Mouse (Mus musculus) brain, adult 2 months (tissue): ENCODE results near the gene Agap1.
A peak's percentile ranks its signal among the peaks of the same experiment; 100 is the strongest.

ENCODE experiments used
- DNase-seq: peaks from one replicate; pipeline ENCODE4 v3.0.0; 2011; ENCODE audit warnings: low read depth, low spot score

The Agap1 gene

DNA sequence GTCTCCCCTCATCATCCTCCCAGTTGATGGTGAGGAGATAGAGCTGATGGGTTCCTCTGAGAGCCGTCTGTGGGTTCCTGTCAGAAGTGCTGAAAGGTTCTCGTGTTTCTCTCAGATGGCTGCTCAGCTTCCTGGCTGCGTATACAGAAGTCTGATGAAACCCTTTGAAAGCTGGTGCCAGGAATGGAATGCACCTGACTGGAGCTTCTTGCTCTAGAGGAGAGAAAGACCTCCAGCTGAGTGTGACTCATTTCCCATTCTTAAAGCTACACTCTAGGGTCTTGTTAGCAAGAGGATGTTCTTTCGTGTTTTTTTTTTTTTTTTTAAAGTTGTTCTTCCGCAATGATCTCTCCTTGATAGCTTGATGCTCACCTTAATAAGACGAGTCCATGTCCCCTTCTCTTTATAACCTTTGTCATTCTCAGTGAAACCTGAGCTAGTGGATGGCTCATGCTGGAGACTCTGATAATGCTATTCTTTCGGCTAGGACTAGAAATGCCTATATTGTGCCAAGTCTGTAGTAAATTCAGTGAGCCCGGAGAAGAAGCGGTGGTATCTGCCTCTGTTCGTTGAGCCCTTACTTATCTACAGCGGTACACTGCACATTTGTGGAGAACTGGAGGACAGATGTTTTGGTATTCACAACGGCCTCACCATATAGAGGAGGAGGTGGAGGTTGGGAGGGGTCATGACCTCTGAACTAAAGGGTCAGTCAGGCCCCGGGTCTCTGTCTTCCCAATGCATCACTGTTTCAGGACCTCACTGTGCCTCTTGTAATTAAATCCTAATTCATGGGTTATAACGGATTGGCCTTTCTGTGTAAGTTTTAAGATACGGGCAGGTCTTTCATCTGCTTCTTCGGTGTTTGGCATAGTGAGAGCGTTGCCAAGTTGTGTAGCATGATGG lies 2.8 kb downstream of the Agap1 start:
- DNase-seq, result peak; percentile 90

DNA sequence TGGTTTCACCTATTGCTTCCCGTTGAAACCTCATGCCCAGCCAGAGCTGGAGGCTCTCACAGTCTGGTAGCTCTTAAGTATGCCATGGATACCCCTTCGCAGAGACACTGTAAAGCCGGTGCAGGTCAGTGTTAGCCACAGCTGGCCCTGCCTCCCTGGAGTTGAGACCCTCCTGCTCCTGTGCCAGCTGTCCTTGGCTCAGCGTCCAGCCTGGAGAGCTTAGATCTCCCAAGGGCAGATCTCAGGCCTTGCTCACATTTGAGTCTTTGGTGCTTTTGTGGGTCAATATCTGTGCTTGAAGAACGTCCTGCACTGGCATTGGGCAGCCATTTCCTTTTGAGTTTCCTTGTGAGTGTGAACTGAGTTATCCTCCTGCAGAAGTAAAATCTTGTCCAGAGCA lies 7.3 kb downstream of the Agap1 start:
- no peak for DNase-seq

DNA sequence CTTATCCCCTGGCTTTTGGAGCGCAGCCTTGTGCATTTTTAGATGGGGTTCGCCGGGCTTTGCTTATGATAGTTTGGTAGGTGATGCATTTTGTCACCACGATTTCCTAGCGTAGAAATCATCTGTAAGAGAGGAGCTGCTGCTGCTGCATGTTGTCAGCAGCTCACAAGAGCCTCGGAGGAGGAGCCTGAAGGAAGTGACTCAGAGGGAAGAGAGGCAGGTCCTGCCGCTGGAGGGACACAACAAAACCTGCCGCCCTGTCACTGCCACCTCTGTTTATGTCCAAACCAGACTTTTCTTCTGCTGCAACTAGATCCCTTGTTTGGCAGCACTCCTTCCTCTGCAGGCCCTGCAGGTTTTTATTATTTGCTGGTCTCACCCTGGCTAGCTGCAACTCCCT lies 8.5 kb downstream of the Agap1 start:
- DNase-seq, result peak; percentile 63

DNA sequence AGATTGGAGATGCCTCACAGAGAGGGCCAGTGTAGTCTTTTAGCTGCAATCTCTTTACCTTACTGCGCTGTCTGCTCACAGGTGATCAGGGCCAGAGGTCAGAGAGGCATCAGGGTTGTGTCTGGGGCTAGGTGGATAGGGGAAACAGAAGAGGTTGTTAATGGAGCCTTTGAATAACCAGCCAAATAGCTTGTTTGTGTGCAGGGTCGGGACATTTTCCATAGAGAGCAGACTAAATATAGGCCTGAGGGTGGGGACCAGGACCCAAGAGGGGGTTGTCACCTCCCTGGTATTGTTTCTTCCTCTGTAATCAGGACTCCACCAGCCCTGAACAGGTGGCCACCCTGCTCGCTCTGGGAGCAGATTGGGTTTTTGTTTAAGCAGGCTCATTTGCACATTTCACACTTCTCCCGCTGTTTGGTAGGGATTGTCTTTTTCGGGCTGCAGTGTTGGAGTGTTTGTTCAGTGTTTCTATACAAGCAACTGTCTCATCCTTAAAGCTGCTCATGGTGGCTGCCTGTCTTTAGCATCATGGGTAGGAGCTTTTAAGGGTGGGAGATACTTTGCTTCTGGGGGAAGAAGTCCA lies 10.9 kb downstream of the Agap1 start:
- DNase-seq, result peak; percentile 81

GRCm38 (mm10) chr1:89467321-89468069 lies 12.9 kb downstream of the Agap1 start:
- DNase-seq, result no peak

- no peak for DNase-seq
These were observed 13.5 kb downstream of the Agap1 start for GRCm38 (mm10) chr1:89468141-89468540.

DNA sequence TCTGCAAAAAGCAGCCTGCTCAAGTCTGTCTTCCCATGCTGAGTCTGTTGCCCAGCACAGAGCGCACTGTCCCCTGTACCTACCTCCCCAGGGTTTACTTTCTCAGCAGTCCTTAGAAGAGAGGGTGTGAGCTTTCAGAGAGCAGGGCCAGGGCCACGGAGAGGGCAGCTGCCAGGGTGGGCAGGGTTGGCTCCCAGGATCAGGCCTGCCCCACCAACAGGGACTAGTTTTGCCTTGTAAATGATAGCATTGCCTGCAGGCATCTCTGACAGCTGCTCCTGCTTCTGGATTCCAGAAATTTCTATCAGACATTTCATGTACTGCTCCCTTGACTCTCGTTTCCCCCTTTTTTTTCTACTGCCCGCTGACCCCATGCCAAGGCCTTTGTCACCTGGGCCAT lies 16.8 kb downstream of the Agap1 start:
- DNase-seq, result no peak

- peak; percentile 83 for DNase-seq
These were observed 17.3 kb downstream of the Agap1 start for GRCm38 (mm10) chr1:89471891-89472290.

DNA sequence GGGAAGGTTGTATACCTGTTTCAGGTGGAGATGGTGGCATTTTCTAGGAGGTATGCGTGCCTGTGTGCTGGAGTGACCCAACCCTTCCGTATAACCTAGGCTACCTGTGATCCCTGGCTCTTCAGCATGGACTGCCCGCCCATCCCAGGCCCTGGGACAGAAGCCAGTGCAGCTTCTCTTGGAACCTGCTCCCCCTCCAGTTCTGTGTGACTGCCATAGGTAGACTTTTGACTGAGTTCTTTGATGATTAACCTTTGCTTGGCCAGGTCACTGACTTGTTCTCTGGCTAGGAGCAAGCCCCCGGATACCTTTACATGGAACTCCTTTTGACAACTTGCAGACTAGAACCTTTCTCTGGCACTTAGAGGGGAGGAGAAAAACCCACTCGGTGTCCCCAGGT lies 19.3 kb downstream of the Agap1 start:
- DNase-seq, result no peak

DNA sequence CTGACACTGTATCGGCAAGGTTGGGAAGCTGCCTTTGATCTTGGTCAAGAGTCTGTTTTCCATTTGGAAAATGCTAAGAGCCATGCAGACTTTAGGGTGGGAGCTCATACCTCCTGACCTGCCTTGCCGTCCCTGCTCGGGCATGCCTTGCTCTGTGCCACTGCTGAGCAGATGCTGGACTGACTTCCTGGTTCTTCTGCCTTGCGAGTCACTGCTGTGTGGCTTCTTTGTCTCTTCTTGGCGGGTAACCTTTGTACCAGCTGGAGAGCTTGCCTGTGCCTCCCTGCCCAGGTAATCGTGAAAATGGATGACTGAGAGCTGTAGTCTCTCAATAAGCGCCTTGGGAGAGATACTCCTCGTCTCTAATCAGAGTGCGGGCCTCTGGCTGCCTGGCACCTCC lies 20.2 kb downstream of the Agap1 start:
- no peak for DNase-seq

- no peak for DNase-seq
These were observed 22.4 kb downstream of the Agap1 start for GRCm38 (mm10) chr1:89477033-89477432.

GRCm38 (mm10) chr1:89478571-89479460 lies 24.2 kb downstream of the Agap1 start:
- peak; percentile 83 for DNase-seq

DNA sequence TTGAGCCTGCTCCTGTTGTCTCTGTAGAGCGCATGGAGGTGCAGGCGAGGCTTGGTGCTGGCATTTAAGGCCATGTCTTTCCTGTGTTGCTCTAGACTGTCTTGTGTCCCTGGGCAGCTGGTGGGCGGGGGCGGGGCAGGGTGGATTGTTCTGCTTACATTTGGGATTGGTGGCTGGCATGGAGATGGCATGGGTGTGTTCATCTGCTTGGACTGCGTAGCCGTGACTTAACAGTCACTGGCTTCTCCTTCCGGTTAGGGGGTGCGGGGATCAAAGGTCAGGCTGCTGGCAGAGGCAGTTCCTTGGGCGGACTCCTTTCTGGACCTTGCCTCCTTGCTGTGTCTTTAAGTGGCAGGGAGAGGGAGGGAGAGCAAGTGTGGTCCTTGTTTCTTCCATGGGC lies 26.5 kb downstream of the Agap1 start:
- no peak for DNase-seq

GRCm38 (mm10) chr1:89482812-89483211 lies 28.2 kb downstream of the Agap1 start:
- no peak for DNase-seq

DNA sequence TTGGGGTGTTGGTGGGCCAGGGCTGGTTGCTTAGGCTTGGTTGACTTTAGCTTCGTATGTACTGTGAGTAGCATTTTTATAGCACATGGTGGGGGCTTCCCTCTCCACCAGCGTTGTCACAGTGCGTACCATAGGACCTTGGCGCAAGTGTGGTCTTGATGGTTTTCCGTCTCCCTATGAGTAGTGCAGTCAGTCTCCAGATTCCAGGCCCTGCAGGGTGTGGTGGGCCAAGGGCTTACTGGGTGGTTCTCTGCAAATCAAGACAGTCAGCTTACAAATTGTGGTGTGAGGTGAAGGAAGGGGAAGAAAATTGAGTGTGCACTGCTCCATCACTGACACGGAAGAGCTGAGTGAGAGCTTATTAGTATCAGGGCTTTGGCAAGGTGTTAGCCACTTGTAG lies 32.3 kb downstream of the Agap1 start:
- no peak for DNase-seq

GRCm38 (mm10) chr1:89489111-89489971 lies 34.7 kb downstream of the Agap1 start:
- DNase-seq, result no peak

GRCm38 (mm10) chr1:89493177-89493576 lies 38.6 kb downstream of the Agap1 start:
- no peak for DNase-seq

GRCm38 (mm10) chr1:89494816-89495215 lies 40.2 kb downstream of the Agap1 start:
- DNase-seq, result no peak

DNA sequence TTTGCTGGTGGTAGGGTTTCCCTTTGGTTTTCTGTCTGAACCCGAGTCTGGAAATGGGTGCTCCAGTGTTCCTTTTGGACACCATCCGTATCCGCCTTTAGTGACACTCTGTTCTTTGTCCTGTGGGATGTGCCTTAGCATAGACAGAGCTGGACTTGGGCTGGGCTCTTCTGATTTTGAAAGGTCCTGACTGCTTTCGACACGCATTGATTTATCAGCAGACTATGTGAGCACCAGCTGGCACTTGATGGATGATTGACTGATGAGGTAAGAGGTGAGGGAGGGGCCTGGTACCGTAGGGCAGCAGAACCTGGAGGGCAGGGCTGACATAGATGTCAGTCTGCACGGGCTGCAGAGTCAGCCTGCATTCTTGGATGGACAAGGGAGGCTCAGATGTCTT lies 41.6 kb downstream of the Agap1 start:
- DNase-seq, result no peak

DNA sequence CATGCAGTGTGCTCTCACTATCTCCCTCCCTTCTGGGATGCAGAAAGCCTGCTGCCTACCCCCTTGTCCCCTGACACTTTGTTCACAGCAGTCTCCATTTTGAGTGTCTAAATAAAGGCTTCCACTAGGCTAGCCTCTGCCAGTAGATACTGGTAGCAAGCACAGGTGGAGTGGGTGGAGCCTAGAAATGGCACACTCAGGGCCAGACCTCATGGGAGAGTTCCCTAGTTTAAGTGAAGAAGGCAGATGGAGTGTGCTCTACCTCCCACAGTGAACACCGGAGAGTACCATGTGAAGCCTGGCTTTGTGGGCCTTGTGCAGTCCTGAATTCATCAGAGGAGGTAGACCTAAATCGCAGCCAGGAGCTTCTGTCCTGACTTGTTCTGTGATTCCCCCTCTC lies 46.3 kb downstream of the Agap1 start:
- DNase-seq, result peak; percentile 92

GRCm38 (mm10) chr1:89501346-89501745 lies 46.7 kb downstream of the Agap1 start:
- DNase-seq, result peak; percentile 60
